Mouse (Mus musculus) ovary, adult 18-20 months (tissue): ENCODE data around the gene Oas1e.

ENCODE experiments used
- DNase-seq: peaks from one replicate; pipeline ENCODE4 v3.0.0; 2022; ENCODE audit warnings: low spot score, mixed read lengths

The Oas1e gene

GRCm38 (mm10) chr5:120775287-120775985, 19.9 kb downstream of the Oas1e start:
- no peak for DNase-seq

- DNase-seq = no peak
Observed at GRCm38 (mm10) chr5:120769396-120769795, 25.9 kb downstream of the Oas1e start.

- no peak for DNase-seq
Observed at GRCm38 (mm10) chr5:120765010-120765409, 30.3 kb downstream of the Oas1e start.

GRCm38 (mm10) chr5:120761901-120762300, 33.4 kb downstream of the Oas1e start:
- no peak for DNase-seq

- DNase-seq = no peak
Observed at GRCm38 (mm10) chr5:120754215-120754614, 41.1 kb downstream of the Oas1e start.

- DNase-seq = no peak
Observed at GRCm38 (mm10) chr5:120752786-120753185, 42.5 kb downstream of the Oas1e start.

- DNase-seq = no peak
Observed at GRCm38 (mm10) chr5:120751206-120751605, 44.1 kb downstream of the Oas1e start.

- DNase-seq = no peak
Observed at GRCm38 (mm10) chr5:120749688-120750087, 45.6 kb downstream of the Oas1e start, which contains the start of gene Oas2. Gene Oas2 (minus strand): TSS chr5:120749853.

GRCm38 (mm10) chr5:120746451-120746850, 48.9 kb downstream of the Oas1e start:
- no peak for DNase-seq

- no peak for DNase-seq
Observed at GRCm38 (mm10) chr5:120742125-120742524, 53.2 kb downstream of the Oas1e start.
